Mouse (Mus musculus) kidney, postnatal 10 days (tissue): ENCODE data around the gene Rpl32.

Experiments
- DNase-seq: peaks from one replicate; pipeline ENCODE4 v3.0.0; 2021; ENCODE audit warnings: mixed read lengths

Gene Rpl32

DNA sequence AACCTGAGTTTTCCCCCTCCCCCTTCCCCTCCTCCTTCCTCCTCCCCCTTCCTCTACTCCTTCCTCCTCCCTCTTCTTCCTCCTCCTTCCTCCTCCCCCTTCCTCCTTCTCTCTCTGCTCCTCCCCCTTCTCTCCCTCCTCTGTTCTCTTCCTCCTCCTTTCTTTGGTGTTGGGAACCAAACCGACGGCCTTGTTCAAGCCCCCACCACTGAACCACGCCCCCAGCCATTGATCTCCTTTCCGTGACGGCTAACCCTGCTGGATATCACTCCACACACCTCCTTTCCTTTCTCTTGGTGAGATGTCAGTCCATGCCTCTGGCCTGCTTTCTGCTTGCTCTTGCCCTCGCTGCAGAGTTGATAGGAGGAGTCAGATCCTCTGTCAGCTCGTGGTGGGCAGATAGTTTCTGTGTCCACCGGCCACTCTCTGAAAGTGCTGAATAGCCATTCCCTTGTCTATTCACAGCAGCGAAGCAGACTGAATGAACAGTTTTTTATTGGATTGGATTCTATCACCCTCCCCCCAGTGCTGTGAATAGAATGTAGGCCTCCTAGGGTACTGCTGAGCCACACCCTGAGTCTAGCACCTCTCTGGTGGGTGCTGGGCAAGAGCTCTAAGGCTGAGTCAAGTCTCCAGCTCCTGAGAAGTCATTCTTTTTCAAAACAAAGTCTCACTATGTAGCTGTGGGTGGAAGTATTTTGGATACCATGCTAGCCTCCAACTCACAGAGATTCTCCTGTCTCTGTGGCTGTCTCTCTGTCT, 46.4 kb downstream of the Rpl32 start, which contains the start of gene Tmem40:
Tmem40 (minus strand) TSS at position 416 of the 762 bp plus-strand sequence.
- no peak for DNase-seq

DNA sequence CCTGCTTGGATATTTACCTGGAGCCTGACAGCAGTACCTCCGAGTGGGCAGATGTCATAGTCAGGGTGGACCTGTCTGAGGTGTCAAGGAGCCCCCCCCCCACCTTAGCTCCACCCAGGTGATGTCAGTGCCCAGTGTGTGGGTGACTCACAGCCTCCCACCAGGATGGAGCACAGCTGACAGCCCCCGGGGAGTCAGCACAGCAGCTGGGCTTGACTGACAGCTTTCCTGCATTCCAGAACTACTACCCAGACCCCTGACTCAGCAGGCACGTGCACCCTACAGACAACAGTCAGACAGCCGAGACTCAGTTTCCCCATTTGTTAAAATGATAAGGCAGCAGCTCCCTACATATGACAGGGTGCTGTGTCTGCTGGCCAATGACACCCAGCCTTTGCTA, 47.6 kb downstream of the Rpl32 start:
- no peak for DNase-seq

DNA sequence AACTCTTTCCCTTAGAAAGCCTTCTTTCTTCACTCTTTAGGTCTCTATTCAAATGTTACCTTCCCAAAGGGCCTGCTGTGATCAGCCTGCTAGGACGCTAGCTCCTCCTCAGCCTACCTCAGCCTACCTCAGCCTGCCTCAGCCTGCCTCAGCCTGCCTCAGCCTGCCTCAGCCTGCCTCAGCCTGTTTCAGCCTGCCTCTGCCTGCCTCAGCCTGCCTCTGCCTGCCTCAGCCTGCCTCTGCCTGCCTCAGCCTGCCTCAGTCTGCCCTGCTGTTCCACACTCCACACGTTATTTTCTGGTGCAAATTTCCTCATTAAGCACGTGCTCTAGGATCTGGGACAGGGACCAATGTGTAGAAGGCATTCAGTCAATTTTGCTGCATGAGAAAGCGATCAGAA, 48.4 kb downstream of the Rpl32 start:
- DNase-seq: no peak

DNA sequence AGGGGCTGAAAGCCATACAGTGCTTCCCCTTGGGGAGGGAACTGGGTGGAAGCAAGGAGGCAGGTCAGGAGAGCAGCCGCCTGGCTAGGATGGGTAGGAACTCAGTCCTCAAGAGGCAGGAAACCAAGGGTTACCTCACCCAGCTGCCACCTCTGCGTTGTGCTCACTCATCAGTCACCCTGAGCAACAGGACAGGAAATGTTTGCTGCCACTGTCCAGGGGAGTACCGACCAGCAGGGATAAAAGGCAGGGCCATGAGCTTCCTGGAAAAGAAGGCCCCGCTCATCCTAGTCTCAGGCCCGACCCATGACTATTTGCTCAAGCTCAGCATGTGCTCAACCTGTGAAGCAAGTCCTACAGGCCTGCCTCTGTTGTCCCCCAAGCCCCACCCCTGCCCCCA, 49.1 kb downstream of the Rpl32 start:
- peak; percentile 24 for DNase-seq

DNA sequence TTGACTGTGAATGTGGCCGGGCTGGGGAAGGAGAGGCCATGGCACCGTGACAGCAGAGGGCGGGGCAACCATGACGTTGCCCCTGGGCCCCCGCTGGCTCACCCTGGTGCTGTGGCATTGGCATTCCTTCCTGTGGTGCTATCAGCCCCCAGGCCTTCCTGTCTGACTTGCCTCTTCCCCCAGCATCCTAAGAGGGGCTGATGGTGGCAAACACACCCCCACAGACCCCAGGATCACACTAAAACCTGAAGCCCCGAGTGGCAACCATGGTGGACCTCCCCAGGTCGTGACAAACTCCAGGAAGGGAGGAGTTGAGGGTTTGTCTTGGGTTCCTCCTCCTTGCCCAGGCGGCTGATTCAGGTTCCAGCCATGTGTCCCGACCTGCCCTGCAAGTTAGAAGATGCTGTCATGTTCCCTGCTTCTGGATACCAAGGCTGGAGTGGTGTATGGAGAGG, 49.5 kb downstream of the Rpl32 start:
- peak; percentile 16 for DNase-seq

DNA sequence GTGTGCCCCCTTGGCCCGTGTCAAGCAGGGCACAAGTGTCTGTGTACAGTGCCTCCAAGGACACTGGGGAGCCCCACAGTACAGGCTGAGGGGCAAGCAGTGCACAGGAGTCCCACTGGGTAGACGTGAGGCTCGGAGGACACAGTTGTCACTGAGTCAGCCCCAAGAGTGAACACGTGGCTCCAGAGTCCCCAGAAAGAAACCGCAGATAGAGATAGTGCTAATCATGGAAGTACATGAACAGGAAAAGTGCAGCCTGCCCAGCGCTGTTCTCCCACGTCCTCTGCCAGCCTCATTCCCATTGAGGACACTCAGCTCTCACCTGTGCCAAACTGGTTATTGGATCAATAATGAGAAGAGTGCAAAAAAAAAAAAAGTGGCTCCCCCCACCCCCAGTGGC, 53.0 kb downstream of the Rpl32 start:
- DNase-seq: no peak
